Mouse (Mus musculus): ENCODE data around the gene Adamts17.

The Adamts17 gene

DNA sequence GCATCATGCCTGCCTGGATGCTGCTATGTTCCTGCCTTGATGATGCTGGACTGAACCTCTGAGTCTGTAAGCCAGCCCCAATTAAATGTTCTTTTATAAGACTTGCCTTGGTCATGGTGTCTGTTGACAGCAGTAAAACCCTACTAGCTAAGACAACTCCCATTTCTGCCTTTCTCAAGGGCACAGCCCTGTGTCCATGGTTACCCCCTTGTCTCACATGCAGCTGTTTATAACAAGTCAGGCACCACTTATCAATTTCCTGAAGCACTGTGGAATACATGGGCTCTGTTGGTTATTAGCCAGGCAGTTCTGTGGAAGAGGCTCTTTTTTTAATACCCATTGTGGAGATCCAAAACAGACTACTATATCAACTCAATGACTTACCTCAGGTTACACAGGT, 193.1 kb downstream of the Adamts17 start:
- no peak for DNase-seq (ENCODE audit: low spot score in 2 of 2)

DNA sequence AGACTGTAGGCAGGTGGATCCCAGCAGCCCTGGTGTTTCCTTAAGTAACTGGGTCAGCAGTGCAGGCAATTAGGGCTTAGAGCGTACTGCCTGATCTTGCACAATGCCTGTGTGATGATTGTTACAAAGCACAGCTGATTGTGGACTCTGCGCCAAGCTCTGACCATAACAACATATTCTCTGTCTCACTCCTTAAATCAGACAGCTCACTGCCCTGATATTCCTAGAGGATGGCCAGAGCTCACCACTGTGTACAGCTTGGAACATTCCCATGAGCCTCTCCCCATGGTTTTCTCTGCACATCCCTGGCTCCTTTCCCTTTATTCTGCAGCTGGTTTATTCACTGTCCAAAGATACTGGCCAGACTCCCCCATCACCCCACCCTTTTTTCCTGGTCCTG, 194.8 kb downstream of the Adamts17 start:
- DNase-seq (ENCODE audit: low spot score in 2 of 2), result no peak

GRCm38 (mm10) chr7:67035246-67035645, 195.7 kb downstream of the Adamts17 start:
- no peak for DNase-seq (ENCODE audit: low spot score in 2 of 2)

DNA sequence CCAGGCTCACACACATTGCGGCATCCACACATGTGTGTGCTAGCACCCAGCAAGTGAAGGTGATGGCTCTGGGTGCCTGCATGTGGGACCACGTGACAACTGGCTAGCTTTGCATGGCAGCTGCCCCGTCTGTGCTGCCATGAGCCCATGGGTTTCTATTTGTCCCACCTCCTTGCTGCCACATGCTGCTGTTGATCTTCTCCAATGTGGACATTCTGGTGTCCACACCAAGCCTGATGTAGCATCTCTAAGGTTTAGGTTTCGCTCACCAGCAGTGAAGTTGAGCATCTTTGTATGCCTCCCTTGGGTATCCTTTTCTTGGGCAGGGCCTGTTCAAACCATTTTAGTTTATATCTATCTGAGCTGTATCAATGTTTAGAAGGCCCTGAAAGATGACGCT, 196.1 kb downstream of the Adamts17 start:
- no peak for DNase-seq (ENCODE audit: low spot score in 2 of 2)

GRCm38 (mm10) chr7:67036502-67037485, 197.3 kb downstream of the Adamts17 start:
- DNase-seq (ENCODE audit: low spot score in 2 of 2), result no peak

DNA sequence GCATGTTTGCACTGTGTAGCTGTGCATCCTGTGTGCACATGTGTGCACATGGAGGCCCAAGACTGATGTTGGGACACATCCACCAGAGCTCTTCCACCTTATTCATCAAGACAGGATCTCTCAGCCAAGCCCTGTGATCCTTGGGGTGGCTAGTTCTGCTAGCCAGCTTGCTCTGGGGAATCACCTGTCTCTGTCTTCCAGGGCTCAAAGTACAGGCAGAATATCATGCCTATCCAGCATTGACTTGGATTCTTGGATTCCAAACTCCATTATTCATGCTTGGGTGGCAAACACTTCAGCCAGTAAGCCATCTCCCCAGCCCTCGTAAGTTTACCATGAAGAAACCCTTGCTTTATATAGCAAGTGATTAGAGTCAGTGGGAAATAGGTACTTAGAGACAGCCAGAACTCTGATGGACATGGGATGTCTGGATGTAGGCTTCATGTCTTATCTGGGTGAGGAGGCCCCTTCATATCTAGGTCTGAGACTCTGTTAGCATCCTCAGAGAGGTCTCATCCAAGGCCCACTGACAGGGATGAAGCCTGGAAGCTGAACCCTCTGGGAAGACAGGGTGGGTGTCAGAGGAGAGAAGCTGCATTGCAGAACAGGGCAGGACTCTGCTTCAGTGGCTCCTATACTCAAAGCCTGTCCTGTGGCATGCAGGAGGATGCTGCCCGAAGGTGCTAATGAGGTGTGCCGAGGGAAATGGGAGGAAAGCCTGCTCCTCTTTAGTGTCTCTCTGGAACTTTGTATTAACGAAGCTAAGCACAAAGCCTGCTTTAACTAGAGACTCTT, 198.4 kb downstream of the Adamts17 start:
- no peak for DNase-seq (ENCODE audit: low spot score in 2 of 2)

- no peak for DNase-seq (ENCODE audit: low spot score in 2 of 2)
Observed at GRCm38 (mm10) chr7:67039143-67039542, 199.6 kb downstream of the Adamts17 start.

DNA sequence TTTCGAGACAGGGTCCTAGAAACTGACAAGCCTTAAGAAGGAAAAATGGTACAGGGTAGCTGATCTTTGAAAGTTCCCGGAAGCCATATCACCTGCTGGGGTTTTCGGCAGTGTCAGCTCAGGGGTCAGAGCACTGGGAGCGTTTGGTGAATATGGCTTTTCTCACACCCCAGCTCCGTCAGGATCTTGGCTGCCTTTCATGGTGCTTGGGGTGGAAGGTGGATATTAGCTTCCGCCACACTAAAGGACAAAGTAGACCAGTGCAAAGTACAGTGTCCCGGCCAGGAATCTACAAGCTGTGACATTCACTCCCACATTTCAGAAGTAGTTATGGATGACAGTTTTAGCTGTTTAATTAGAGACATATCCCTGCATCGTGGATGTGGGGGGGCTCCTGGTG, 200.3 kb downstream of the Adamts17 start:
- DNase-seq (ENCODE audit: low spot score in 2 of 2), result no peak

DNA sequence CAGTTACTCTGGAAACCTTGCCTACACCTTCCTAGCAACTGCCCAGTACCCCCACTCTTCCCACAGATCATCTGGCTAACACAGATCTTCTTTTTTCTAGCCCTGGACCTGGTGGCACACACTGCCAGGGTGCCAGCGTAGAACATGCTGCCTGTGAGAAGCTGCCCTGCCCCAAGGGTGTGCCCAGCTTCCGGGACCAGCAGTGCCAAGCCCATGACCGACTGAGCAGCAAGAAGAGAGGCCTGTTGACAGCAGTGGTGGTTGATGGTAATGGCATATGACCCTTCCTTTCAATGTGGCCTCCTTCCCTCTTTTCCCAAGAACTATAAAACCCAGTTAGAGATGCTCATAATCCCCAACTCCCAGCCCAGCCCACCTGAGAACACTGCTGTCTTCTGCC, 202.2 kb downstream of the Adamts17 start:
- no peak for DNase-seq (ENCODE audit: low spot score in 2 of 2)

- no peak for DNase-seq (ENCODE audit: low spot score in 2 of 2)
Observed at GRCm38 (mm10) chr7:67044121-67044817, 204.7 kb downstream of the Adamts17 start.

DNA sequence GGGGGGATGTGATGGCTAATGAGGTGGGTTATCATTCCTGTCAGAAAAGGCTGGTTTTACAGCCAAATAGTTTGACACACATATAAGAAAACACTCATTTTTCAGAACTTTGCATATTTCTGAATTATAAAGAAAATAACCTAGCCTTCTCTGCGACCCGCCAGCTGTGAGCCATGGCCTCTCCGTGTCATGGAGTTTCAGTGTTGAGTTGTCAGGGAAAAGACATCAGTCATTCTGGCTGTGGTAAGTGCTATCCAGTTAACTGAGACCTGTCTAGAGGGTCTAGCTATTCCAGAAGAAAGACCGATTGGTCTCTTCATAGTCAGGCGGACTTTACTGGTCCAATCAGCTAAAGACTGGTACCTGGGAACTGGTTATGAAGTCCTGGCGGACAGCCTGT, 205.7 kb downstream of the Adamts17 start:
- DNase-seq (ENCODE audit: low spot score in 2 of 2), result no peak

DNA sequence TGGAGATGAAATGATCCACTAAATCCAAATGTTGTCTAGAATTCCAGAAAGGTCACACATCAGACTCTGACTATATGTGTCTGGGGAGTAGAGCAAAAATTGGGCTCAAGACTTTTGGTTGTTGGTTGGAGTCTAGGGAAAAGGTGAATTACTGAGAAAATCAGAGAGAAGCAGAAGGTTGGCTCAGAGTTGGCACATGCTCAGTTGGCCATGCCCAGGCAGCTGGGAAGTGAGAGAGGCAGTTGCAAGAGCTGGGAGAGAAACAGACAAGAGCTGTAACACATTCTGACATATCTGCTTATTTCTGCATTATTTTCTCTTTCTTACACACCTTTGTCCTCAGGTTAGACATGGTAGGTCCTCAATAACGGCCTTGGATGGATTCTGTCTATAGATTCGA, 209.7 kb downstream of the Adamts17 start:
- no peak for DNase-seq (ENCODE audit: low spot score in 2 of 2)

DNA sequence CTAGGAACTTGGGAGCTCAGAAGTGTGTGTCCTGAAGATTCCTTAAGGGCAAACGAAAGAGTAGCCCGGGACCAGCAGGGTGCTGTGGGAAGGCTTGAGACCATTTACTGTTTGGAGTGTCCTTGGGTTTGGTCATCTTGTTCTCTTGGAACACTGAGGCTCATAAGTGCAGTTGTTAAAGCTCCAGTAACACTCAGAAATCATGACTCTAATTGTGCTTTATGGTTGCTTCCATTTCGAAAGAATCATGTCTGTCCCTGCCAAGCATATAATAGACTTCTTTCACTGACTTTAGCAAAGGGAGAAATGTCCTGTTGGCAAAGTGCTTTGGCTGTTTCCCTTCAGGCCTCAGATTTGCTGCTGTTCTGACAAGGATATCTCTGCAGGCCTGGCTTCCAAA, 210.9 kb downstream of the Adamts17 start:
- no peak for DNase-seq (ENCODE audit: low spot score in 2 of 2)

- no peak for DNase-seq (ENCODE audit: low spot score in 2 of 2)
Observed at GRCm38 (mm10) chr7:67051089-67051718, 211.7 kb downstream of the Adamts17 start.

- DNase-seq (ENCODE audit: low spot score in 2 of 2), result no peak
Observed at GRCm38 (mm10) chr7:67054876-67055275, 215.3 kb downstream of the Adamts17 start.

DNA sequence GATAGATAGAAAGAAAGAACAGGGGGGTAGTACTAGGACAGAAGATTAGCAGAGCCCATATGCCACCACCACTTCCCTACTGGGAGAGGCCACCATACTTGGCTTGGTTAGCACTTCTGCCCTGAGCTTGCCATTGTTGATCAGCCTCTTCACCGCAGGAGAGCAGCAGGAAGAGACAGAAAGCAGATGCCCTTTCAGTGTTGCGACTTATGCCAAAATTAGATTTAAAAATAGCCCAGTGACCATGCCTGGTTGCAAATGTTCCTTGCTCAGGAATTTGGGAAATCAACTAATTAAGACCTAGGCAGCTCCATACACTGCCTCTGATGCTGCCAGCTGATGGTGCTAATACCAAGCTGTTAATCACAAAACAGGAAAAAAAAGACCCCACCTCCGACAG, 216.0 kb downstream of the Adamts17 start:
- DNase-seq (ENCODE audit: low spot score in 2 of 2), result no peak

- peak in 1 of 2 experiments; percentile 22 for DNase-seq (ENCODE audit: low spot score in 2 of 2)
Observed at GRCm38 (mm10) chr7:67061756-67062155, 222.2 kb downstream of the Adamts17 start.

DNA sequence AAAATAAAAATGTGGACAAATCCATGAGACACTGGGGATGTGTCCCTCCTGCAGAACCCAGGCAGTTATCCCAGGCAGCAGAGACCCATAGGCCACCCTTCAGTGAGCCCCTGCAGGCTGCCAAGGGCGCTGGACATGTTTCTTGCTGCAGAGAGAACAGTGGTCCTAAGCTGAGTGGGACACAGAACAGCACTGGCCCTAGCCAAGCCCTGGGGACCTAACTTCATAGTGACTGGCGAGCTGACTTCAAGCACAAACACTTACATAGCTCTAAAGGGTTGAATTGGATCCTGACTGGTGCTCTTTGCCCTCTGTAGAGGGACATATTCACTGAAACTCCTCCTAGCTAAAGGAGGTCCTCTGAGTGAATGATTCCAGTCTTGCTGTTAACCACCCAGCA, 223.0 kb downstream of the Adamts17 start:
- DNase-seq (ENCODE audit: low spot score in 2 of 2), result no peak

- DNase-seq (ENCODE audit: low spot score in 2 of 2), result peak in 1 of 2 experiments; percentile 22
Observed at GRCm38 (mm10) chr7:67064627-67065305, 225.2 kb downstream of the Adamts17 start.

DNA sequence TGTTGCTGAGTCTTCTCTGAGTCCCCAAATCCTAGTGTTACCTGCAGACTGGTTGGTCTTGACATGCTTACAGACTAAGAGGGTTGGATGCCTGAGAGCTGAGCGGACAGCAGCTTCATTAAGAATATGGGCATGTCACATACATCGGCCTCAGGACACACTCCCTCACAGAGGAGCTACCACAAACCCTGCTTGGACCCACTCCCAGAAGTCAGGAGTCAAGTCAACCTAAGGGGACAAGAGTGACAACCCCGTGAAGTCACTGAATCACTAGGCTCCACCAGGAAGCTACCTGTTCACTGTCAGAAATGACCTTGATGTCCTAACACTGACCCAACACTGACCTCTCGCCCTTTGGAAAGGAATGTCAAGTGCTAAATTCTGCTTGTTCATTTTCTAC, 226.1 kb downstream of the Adamts17 start:
- no peak for DNase-seq (ENCODE audit: low spot score in 2 of 2)

Measured in frontal cortex, postnatal 10 days (tissue).